Mouse (Mus musculus): ENCODE data around the gene Tenm4. TPM values are rescaled to one million over a fixed set of nuclear protein-coding genes. Genes with fewer than 3 reads are reported as not detected.

Gene Tenm4
- 1.5 to 2.3 TPM (median 1.8 TPM) in 4 replicates for total RNA-seq (2023)

DNA sequence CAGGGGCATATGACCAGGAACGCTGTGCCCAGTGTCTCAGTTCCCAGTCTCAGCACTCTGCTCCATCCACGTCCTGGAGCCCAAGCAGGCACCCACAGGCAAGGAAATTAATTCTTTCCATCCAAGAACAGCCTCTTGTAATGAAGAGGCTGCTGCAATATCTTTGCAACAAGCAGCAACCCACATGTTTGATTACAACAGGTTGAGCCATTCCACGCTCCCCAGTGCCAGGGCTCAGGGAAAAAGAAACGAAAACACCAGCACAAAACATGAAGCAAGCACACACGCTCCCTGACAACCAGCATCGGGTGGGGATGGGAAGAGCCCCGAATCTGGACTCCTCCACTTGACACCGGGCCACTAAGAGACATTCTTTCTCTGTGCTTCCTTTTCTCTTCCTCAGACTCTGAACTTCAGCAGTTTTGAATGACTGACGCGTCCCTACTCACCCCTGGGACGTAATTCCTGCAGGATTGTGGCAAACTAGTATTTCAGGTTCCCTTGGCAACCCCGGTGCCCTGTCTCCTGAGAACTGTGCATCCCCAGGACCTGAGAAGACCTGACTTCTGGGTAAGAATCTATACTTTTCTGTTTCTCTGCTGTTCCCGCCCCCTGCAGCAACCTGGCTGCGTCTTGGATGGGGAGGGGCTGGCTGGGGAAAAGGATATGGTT lies at the start of gene Tenm4:
Gene Tenm4, plus strand, starts transcription at position 323 of the 672 bp plus-strand sequence.

DNA sequence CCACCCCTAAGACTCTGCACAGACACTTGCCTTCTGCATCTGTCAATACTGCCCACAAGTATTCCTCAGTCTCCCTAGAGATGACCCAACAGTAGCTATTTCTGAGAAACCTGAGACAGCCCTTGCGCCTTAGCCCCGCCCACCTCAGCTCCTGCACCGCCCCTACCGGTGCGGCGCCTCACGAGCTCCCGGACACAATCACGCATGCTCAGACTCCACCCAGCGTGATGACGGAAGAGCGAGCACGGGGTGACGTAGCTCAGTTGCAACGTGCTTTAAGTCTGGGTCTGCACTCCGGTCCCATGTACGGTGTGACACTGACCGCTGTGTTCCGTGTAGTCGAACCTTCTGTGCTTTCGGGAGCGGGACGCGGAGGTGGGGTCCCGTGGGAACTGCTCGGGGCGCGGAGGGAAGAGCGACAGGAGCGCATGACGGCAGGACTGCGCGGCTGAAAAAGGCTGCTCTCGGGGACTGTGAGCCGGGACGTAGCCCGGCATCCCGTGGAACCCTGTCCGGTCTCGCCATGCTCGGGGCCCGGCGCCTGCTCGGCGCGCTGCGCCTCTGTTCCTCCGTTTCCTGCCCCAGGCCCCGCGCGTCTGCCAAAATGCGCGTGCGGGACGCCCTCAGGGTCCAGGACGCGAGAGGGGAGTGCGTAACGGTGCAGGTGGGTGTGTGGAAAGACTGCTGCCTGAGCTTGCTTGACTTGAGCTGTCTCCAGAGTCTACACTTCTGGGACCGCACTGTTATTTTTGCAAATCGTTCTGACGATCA lies 780.4 kb downstream of the Tenm4 start, which contains the start of gene Nars2:
Gene Nars2, plus strand, starts transcription at position 225 of the 771 bp plus-strand sequence.

